Mouse (Mus musculus): ENCODE measurements around the gene Cfd.

Cfd gene

GRCm38 (mm10) chr10:79918231-79919078, 27.8 kb downstream of the Cfd start:
- no peak for DNase-seq

GRCm38 (mm10) chr10:79919251-79919849, 28.7 kb downstream of the Cfd start:
- peak; percentile 40 for DNase-seq

- DNase-seq: no peak
Observed at GRCm38 (mm10) chr10:79920056-79920890, 29.6 kb downstream of the Cfd start.

GRCm38 (mm10) chr10:79920958-79921535, 30.4 kb downstream of the Cfd start, which contains the start of gene R3hdm4:
TSS of gene R3hdm4 (minus strand) at chr10:79921208.
- DNase-seq: peak; percentile 47

- DNase-seq: no peak
Observed at GRCm38 (mm10) chr10:79921572-79921971, 30.9 kb downstream of the Cfd start.

- peak; percentile 94 for DNase-seq
Observed at GRCm38 (mm10) chr10:79924998-79925784, 34.5 kb downstream of the Cfd start.

GRCm38 (mm10) chr10:79925785-79926490, 35.3 kb downstream of the Cfd start:
- peak; percentile 53 for DNase-seq

- DNase-seq: peak; percentile 93
Observed at GRCm38 (mm10) chr10:79926491-79927323, 36.1 kb downstream of the Cfd start, which contains the start of gene Arid3a. TSS of gene Arid3a (plus strand) at chr10:79927043.

- DNase-seq: peak; percentile 89
Observed at GRCm38 (mm10) chr10:79927324-79928029, 36.8 kb downstream of the Cfd start.

- peak; percentile 54 for DNase-seq
Observed at GRCm38 (mm10) chr10:79928030-79928694, 37.5 kb downstream of the Cfd start.

GRCm38 (mm10) chr10:79928907-79929701, 38.5 kb downstream of the Cfd start:
- no peak for DNase-seq

- DNase-seq: no peak
Observed at GRCm38 (mm10) chr10:79929967-79930825, 39.5 kb downstream of the Cfd start.

GRCm38 (mm10) chr10:79930826-79931186, 40.2 kb downstream of the Cfd start:
- no peak for DNase-seq

GRCm38 (mm10) chr10:79931797-79932196, 41.1 kb downstream of the Cfd start:
- DNase-seq: no peak

GRCm38 (mm10) chr10:79932736-79933135, 42.1 kb downstream of the Cfd start:
- DNase-seq: no peak

- DNase-seq: no peak
Observed at GRCm38 (mm10) chr10:79933145-79933679, 42.6 kb downstream of the Cfd start.

- no peak for DNase-seq
Observed at GRCm38 (mm10) chr10:79933861-79934260, 43.2 kb downstream of the Cfd start.
